Mouse (Mus musculus) heart, postnatal 25 days (tissue): ENCODE measurements around the gene 1700122O11Rik. TPM values are rescaled to one million over a fixed set of nuclear protein-coding genes. Genes with fewer than 3 reads are reported as not detected.

Source experiments
- DNase-seq: peaks from one replicate; pipeline ENCODE4 v3.0.0; 2022; ENCODE audit warnings: low spot score
- intact Hi-C: fragments of 180-260 bp; cut with DNase I; formaldehyde crosslinking; loops from one replicate; pipeline ENCODE4 v1.15.1; 2025
- total RNA-seq, 2 experiments: library from RNA; stranded (reverse); gene quantifications; 2 replicates each; pipeline ENCODE4 v1.2.3; 2021

1700122O11Rik gene
- total RNA-seq, 2 experiments from 2014 or later = not detected

GRCm38 (mm10) chr17:48031521-48032430 is 6.3 kb downstream of the 1700122O11Rik start:
- no peak for DNase-seq

DNA sequence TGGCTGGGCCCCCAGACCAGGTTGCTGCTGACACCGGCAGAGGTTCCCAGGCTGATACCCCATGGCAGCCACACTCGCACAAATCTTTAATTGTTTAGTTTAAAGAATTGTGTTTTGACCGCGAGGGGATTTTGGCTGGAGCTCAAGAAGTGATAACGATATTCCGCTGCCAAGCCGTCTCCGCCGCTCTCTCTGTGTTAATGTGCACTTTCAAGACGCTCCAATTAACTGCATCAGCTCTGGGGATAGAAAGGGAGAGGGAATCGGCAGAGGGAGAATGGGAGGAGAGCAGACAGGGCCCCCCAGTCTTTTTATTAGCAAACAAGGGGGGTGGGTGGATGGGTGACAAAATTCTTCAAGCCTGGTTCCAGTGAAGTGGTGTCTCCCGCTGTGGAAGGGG is 8.9 kb downstream of the 1700122O11Rik start:
- DNase-seq = no peak

More at GRCm38 (mm10) chr17:48031521-48032430, 6.3 kb downstream of the 1700122O11Rik start:
- intact Hi-C loops = no loop called here

GRCm38 (mm10) chr17:48028250-48028649 is 9.8 kb downstream of the 1700122O11Rik start:
- DNase-seq = no peak

More for the DNA sequence above, 8.9 kb downstream of the 1700122O11Rik start:
- intact Hi-C loops = no loop called here

DNA sequence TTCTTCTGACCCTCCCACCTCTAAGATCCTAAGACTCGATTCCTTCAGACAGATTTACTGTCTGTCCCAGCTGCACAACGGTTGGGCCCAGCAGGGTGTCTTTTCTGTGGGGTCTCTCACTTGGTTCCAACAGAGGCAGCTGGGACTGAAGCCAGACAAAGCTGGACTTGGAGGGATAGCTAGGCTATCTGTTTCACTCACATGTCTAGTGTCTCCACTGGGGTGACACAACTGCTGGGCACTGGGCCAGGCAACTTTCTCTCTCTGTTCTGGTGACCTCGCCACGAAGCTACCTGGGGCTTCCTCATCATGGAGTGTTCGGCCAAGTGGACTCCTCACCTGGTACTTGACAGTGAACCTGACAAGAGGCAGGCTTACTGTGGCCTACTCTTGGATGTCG is 10.4 kb downstream of the 1700122O11Rik start:
- intact Hi-C loops = no loop called here
- DNase-seq = no peak

More at GRCm38 (mm10) chr17:48028250-48028649, 9.8 kb downstream of the 1700122O11Rik start:
- intact Hi-C loops = no loop called here

DNA sequence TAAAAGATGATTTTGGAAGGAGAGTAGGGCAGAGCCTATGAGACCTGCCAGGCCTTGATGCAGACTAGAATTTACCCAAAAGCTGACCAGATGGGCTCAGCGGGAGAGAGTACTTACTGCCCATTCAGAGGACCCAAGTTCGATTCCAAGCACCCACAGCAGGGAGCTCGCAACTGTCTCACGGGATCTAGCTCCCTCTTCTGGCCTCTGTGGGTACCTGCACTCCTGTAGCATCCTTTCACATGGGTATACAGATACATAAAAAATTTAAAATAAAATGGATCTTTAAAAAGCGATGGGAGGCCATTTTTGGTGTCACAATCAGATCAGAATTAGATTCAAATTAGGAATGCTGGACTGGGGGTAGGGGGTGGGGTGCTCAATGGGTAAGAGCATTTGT is 11.1 kb downstream of the 1700122O11Rik start:
- intact Hi-C loops = no loop called here
- DNase-seq = no peak

GRCm38 (mm10) chr17:48024045-48024444 is 14.0 kb downstream of the 1700122O11Rik start:
- no peak for DNase-seq

GRCm38 (mm10) chr17:48019585-48019984 is 18.5 kb downstream of the 1700122O11Rik start:
- intact Hi-C loops = no loop called here
- DNase-seq = no peak

More at GRCm38 (mm10) chr17:48024045-48024444, 14.0 kb downstream of the 1700122O11Rik start:
- intact Hi-C loops = no loop called here

DNA sequence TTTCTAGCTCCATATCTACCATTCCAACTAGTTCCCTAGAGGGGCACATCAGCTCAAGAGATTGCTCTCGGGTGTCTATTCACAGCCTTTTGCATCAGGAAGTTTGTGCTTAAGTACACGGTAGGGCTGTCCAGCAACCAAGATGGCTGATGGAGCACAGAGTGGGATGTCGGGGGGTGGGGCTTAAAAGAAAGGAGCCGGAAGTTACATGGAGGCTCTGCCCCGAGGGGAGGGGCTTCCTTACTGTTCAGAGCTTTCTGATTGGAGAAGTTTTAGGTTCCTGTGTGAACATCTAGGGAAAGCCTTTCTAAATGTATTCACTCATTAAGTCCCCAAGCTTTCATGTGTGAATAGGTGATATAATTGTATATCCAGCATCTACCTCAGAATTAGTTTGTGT is 21.5 kb downstream of the 1700122O11Rik start:
- intact Hi-C loops = no loop called here
- no peak for DNase-seq

- no peak for DNase-seq
- intact Hi-C loops = no loop called here
Observed at GRCm38 (mm10) chr17:48012561-48012960, 25.5 kb downstream of the 1700122O11Rik start.

DNA sequence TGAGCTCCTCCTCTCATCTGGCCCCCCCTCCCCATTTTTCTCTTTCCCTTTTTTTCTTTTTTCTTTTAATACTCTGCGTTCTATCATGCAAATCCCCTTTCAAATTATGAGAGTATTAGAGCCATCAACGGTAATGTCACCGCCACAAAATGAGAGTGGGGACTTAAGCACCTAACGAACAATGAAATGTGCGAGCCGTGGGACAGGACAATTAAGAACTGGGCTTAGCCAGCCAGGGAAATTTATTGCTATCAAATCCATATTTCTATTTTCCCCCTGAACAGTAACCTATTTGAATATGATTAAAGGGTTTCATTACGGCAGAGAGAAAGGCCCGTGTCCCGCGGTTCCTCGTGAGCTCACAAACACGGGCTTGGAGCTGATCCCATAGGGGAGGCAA is 27.0 kb downstream of the 1700122O11Rik start:
- DNase-seq = no peak
- intact Hi-C loops = no loop called here

- intact Hi-C loops = no loop called here
- no peak for DNase-seq
Observed at GRCm38 (mm10) chr17:48010283-48010682, 27.8 kb downstream of the 1700122O11Rik start.

GRCm38 (mm10) chr17:48005816-48006215 is 32.3 kb downstream of the 1700122O11Rik start:
- intact Hi-C loops = no loop called here
- DNase-seq = no peak

DNA sequence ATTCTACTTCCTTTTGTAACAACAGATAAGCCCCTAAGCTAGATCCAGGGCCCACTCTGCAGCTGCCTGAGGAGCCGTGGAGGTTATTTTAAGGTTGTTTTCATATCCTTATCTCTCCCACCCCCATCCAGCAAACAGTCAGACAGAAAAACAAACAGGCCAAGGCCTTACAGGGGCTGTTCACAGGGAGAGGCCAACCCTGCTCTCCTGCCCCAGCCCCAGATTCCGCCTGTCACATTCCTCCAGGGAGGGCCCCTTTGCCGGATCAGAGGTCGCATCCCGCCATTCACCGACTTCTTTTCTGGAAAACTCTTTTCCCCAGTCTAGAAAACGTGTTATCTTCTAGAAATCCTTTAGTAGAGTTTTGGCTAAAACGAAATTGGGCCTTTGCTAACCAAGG is 33.0 kb downstream of the 1700122O11Rik start:
- no peak for DNase-seq
- intact Hi-C loops = no loop called here

GRCm38 (mm10) chr17:48004619-48005018 is 33.5 kb downstream of the 1700122O11Rik start:
- intact Hi-C loops = no loop called here
- no peak for DNase-seq

- intact Hi-C loops = no loop called here
- no peak for DNase-seq
Observed at GRCm38 (mm10) chr17:48002486-48002885, 35.6 kb downstream of the 1700122O11Rik start.

DNA sequence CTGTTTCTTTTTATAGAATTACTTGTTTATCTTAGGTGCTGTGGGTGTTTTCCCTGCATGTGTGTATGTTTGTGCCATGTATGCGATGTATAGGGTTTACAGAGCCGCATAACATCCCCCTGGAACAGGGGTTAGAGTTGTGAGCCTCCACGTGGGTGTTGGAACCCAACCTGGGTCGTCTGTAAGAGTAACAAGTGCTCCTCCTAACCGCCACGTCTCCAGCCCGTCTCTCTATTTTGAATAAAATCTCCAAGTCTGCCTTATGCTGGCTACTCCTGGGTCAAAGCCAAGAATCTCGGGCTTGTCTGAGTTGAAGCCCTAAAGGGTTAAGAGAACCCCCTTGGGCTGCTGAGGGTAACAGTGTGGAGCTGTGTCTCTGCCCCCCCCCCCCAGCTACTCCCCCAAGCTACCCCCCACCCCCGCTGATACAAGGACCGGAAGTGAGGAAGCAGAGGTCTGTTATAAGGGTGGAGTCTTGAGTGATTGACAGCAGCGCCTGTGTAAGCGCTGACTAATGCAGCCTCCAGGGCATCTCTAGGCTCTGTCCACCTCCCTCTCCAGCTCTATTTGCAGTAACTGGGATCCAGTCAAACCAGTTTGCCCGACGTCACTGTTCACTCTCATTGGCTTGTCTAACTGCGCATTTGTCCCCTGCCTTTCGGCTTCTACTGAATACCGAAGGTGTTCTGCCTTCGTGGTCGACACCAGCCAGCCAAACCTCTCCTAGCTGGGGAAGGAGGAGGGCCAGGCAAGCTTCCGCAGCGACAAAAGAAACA is 36.3 kb downstream of the 1700122O11Rik start:
- intact Hi-C loops = no loop called here
- DNase-seq = peak; percentile 14

DNA sequence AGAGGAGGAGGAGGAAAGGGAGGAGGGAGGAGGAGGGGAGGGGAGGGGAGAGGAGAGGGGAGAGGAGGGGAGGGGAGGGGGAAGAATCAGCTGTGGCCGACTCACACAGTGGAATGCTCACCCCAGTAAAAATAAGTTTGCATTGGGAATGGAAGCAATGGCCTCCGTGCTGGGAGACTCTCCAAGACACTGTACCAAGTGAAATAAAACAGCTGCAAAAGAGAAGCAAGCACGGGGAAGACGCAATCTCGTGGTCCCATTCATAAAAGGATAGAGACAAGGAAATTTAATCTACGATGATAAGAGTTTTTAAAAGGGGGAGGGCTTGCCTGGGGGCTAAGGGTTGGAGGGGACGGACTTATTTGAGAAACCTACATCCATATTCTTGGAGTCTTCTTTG is 36.9 kb downstream of the 1700122O11Rik start:
- DNase-seq = no peak
- intact Hi-C loops = no loop called here

DNA sequence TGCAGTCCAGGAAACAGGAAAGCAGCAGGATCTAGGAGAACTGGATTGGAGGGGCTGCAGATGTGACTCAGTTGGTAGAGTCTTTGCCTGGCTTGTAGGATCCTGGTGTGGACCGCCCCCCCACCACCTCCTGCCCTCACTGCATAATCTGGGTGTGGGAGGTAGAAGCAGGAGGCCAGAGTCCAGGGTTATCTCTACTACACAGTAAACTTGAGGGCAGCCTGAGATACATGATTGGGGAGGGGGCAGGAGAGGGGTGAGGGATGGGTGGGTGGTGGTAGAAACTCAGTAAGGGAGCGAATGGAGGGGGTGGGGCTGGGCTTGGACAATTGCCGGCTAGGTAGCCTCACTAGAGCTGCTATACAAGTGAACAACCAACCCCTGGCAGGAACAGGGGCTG is 38.3 kb downstream of the 1700122O11Rik start:
- intact Hi-C loops = no loop called here
- DNase-seq = no peak

- no peak for DNase-seq
- intact Hi-C loops = no loop called here
Observed at GRCm38 (mm10) chr17:47999403-47999802, 38.7 kb downstream of the 1700122O11Rik start.

DNA sequence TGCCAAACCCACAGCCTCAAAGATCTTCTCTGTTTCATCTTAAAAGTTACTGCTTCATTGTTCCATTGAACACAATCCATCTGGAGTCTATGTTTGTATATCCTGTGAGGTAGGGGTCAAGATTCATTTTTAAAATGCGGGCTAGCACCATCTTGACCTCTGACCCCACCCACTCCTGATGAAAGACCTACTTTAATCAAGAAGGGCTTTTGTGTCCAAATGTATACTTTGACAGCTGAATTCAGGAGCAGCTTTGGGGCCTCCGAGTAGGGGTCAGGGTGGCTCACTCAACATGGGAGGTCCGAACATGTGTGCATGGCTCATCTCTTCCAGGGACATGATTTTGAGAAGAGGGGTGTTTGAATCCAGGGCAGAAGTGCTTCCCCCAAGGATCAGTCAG is 40.3 kb downstream of the 1700122O11Rik start:
- DNase-seq = no peak
- intact Hi-C loops = no loop called here
